22 mouse cellular contexts compared by ENCODE assay signal in the genomic region with DNA sequence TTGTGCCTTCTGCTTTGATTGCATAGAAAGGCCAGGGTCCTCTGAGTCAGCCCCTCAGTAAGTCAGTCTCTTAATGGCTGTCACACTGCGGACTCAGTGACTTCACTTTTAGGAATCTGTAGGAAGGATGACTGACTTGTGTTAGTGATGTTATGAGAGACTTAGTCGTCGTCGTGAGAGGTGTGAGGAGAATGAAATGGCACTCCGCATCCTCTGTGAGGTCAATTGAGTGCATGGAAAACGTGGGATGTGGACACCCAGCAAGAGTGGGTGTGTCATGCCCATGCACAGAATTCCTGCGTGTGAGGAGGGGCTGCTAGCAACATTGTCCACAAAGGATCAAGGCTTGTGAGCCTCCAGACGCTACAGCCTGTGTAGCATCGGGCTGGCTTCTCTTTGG. TPM values are rescaled to one million over a fixed set of nuclear protein-coding genes. Genes with fewer than 3 reads are reported as not detected.
DNase-seq lines count a peak whose midpoint lies in the region; ATAC-seq and TF ChIP-seq lines count a peak whose summit lies in the region.
"Had no signal": no experiment of that assay in that cellular context is flagged by ENCODE, and none has a peak within 500 bp of the region (broad histone marks: within the 10 kb centered on the region; RNA-seq: fewer than 3 reads in every experiment).

No protein-coding gene starts in this region.

- no peak overlapping the region for H3K4me2 ChIP-seq in embryonic facial prominence, embryonic 13.5 days
- H3K4me2 ChIP-seq: forebrain, embryonic 12.5 days; hindbrain, embryonic 12.5 days had no signal

- no peak overlapping the region for H3K4me3 ChIP-seq in embryonic facial prominence, embryonic 13.5 days
- H3K4me3 ChIP-seq in embryonic facial prominence, embryonic 10.5 days = no peak overlapping the region
- H3K4me3 ChIP-seq in embryonic fibroblast, embryonic 13.5 days (ENCODE audit: insufficient read depth, low read length) = no peak overlapping the region
- H3K4me3 ChIP-seq: forebrain, embryonic 12.5 days; hindbrain, embryonic 12.5 days had no signal

- peaks cover 22% of the 10 kb centered on the region for H3K4me1 ChIP-seq in embryonic facial prominence, embryonic 13.5 days
- H3K4me1 ChIP-seq in embryonic facial prominence, embryonic 10.5 days = peaks cover 19% of the 10 kb centered on the region
- peaks cover 9% of the 10 kb centered on the region for H3K4me1 ChIP-seq in embryonic fibroblast, embryonic 13.5 days (ENCODE audit: control insufficient read depth, insufficient read depth, low read length)

- H3K9ac ChIP-seq in embryonic facial prominence, embryonic 13.5 days = no peak overlapping the region
- H3K9ac ChIP-seq: forebrain, embryonic 12.5 days; hindbrain, embryonic 12.5 days had no signal

- H3K9me3 ChIP-seq in embryonic facial prominence, embryonic 13.5 days = no peaks in the 10 kb centered on the region
- H3K9me3 ChIP-seq in embryonic facial prominence, embryonic 10.5 days = no peaks in the 10 kb centered on the region; the same call in 1 of the 2 replicates
- H3K9me3 ChIP-seq: forebrain, embryonic 12.5 days had no signal

- H3K27me3 ChIP-seq in embryonic facial prominence, embryonic 13.5 days = no peaks in the 10 kb centered on the region
- H3K27me3 ChIP-seq in embryonic facial prominence, embryonic 10.5 days (replicated peaks; ENCODE audit: low read depth, poor library complexity, severe bottlenecking) = no peaks in the 10 kb centered on the region
- H3K27me3 ChIP-seq: CH12.LX; forebrain, embryonic 12.5 days; hindbrain, embryonic 12.5 days; Patski had no signal

- WGBS in embryonic facial prominence, embryonic 13.5 days = 55% methylated on average over 9 of the region's 9 CpGs
- WGBS in embryonic facial prominence, embryonic 10.5 days = 83% methylated on average over 9 of the region's 9 CpGs

- no peak for ATAC-seq in embryonic facial prominence, embryonic 13.5 days (ENCODE audit: insufficient number of reproducible peaks, insufficient read depth, low FRiP score, low TSS enrichment, low read depth)
- ATAC-seq: activated CD4-positive, CD25-positive, alpha-beta regulatory T cell, adult 4 months; forebrain, embryonic 16.5 days; hindbrain, embryonic 16.5 days; inflammation-experienced regulatory T-cells, adult 6 months; intestine, postnatal 0 days; Patski had no signal

- no peak for TF ChIP-seq CTCF in embryonic fibroblast, embryonic 13.5 days (IDR thresholded peaks at IDR 0.05; ENCODE audit: borderline replicate concordance, insufficient read depth, low read length)

- H3K27ac ChIP-seq in embryonic facial prominence, embryonic 13.5 days = 0 out of 2 replicates have a peak overlapping the region, but pooled peaks have one; percentile 48
- no peak overlapping the region; the same call in 1 of the 2 replicates for H3K27ac ChIP-seq in embryonic facial prominence, embryonic 10.5 days (replicated peaks)
- H3K27ac ChIP-seq in embryonic fibroblast, embryonic 13.5 days (ENCODE audit: insufficient read depth, low read length) = peak overlapping the region; percentile 5
- H3K27ac ChIP-seq: forebrain, embryonic 12.5 days; hindbrain, embryonic 12.5 days had no signal

- no peak for DNase-seq in embryonic facial prominence, embryonic 10.5 days (ENCODE audit: low spot score)
- peak; percentile 15 for DNase-seq in right cerebral cortex, adult 18-20 months
- DNase-seq in right cerebral cortex, adult 2 months (ENCODE audit: low spot score in 2 of 2) = no peak
- no peak for DNase-seq in cerebellum, adult 11 months
- DNase-seq: cerebellum, adult 2 months; cerebellum, postnatal 10 days; gastrocnemius, postnatal 10 days; heart, postnatal 10 days; heart, postnatal 4 days had no signal

- H3K36me3 ChIP-seq in embryonic facial prominence, embryonic 13.5 days = no peaks in the 10 kb centered on the region
- peaks cover 13% of the 10 kb centered on the region for H3K36me3 ChIP-seq in embryonic facial prominence, embryonic 10.5 days (replicated peaks)
- H3K36me3 ChIP-seq: forebrain, embryonic 12.5 days; hindbrain, embryonic 12.5 days had no signal

- TF ChIP-seq POLR2A in embryonic fibroblast, embryonic 13.5 days (IDR thresholded peaks at IDR 0.05; ENCODE audit: low read depth, low read length) = no peak

RNA-seq across cellular contexts. Expression of a gene that starts 2.3 kb away (rescaled TPM):
- polyA plus RNA-seq in embryonic facial prominence, embryonic 13.5 days (2015; fragmentation: Nextera tagmentation; extraction: Ambion mirVana) = 38.2 and 43.4 TPM in 2 replicates
- polyA plus RNA-seq in embryonic facial prominence, embryonic 10.5 days (2016; fragmentation: Nextera tagmentation; extraction: Ambion mirVana) = 29.4 and 34.6 TPM in 2 replicates
- 18.9 and 21.4 TPM in 2 replicates for polyA plus RNA-seq in embryonic fibroblast, embryonic 13.5 days (2011; ENCODE audit: insufficient read length, low read depth, missing spikeins)

RNA-seq across cellular contexts. Expression of a gene that starts 47.5 kb away (rescaled TPM):
- polyA plus RNA-seq in embryonic facial prominence, embryonic 13.5 days (2015; fragmentation: Nextera tagmentation; extraction: Ambion mirVana) = 0.14 and 0.28 TPM in 2 replicates
- 0.10 and 0.15 TPM in 2 replicates for polyA plus RNA-seq in embryonic facial prominence, embryonic 10.5 days (2016; fragmentation: Nextera tagmentation; extraction: Ambion mirVana)
- not detected in 2 replicates for polyA plus RNA-seq in embryonic fibroblast, embryonic 13.5 days (2011; ENCODE audit: insufficient read length, low read depth, missing spikeins)
- polyA plus RNA-seq: activated CD4-positive, CD25-positive, alpha-beta regulatory T cell, adult 4 months; cerebellum, adult 2 months; forebrain, embryonic 16.5 days; frontal cortex, adult 2 months; heart, embryonic 14.5 days; inflammation-experienced regulatory T-cells, adult 6 months had no signal

RNA-seq across cellular contexts. Expression of a gene that starts 54.2 kb away (rescaled TPM):
- 3.0 and 4.8 TPM in 2 replicates for polyA plus RNA-seq in embryonic facial prominence, embryonic 13.5 days (2015; fragmentation: Nextera tagmentation; extraction: Ambion mirVana)
- 1.3 and 1.6 TPM in 2 replicates for polyA plus RNA-seq in embryonic facial prominence, embryonic 10.5 days (2016; fragmentation: Nextera tagmentation; extraction: Ambion mirVana)
- not detected in 2 replicates for polyA plus RNA-seq in embryonic fibroblast, embryonic 13.5 days (2011; ENCODE audit: insufficient read length, low read depth, missing spikeins)
- polyA plus RNA-seq: activated CD4-positive, CD25-positive, alpha-beta regulatory T cell, adult 4 months; frontal cortex, adult 2 months; Patski had no signal
